Mouse (Mus musculus) stomach, embryonic 16.5 days (tissue): ENCODE results near the gene Spns3. TPM values are rescaled to one million over a fixed set of nuclear protein-coding genes. Genes with fewer than 3 reads are reported as not detected.

Experiments
- ATAC-seq: fragments of 200-750 bp; cut with Nextera tagmentation; 2 replicates; pipeline ENCODE4 v1.8.0; 2017; ENCODE audit warnings: moderate number of reproducible peaks, moderate TSS enrichment; ENCODE audit not compliant: insufficient read depth, low FRiP score
- H3K27ac ChIP-seq: fragments of 300-500 bp; sonication (generic); 2 replicates; pipeline ENCODE4 v1.5.1; 2014; ENCODE audit warnings: low read length
- H3K27me3 ChIP-seq: fragments of 300-500 bp; sonication (generic); 2 replicates; pipeline ENCODE4 v1.6.1; 2014; ENCODE audit warnings: low read length, control low read depth, mixed read lengths; ENCODE audit not compliant: control insufficient read depth, insufficient read depth
- H3K36me3 ChIP-seq: fragments of 300-500 bp; sonication (generic); 2 replicates; pipeline ENCODE4 v1.6.1; 2014; ENCODE audit warnings: low read length; ENCODE audit not compliant: control insufficient read depth, insufficient read depth
- H3K4me1 ChIP-seq: fragments of 300-500 bp; sonication (generic); 2 replicates; pipeline ENCODE4 v1.6.1; 2014; ENCODE audit warnings: low read length, control low read depth, mixed read lengths; ENCODE audit not compliant: control insufficient read depth, insufficient read depth
- H3K4me2 ChIP-seq: fragments of 300-500 bp; sonication (generic); 2 replicates; pipeline ENCODE4 v1.6.1; 2014; ENCODE audit warnings: low read depth, low read length, mixed read lengths
- H3K4me3 ChIP-seq: fragments of 300-500 bp; sonication (generic); replicated peaks from 2 replicates; pipeline ENCODE4 v1.5.1; 2014; ENCODE audit warnings: mild to moderate bottlenecking, low read length
- H3K9ac ChIP-seq: fragments of 300-500 bp; sonication (generic); 2 replicates; pipeline ENCODE4 v1.6.1; 2014; ENCODE audit warnings: low read length
- H3K9me3 ChIP-seq: fragments of 300-500 bp; sonication (generic); replicated peaks from 2 replicates; pipeline ENCODE4 v1.6.1; 2016; ENCODE audit warnings: low read length, control low read depth; ENCODE audit not compliant: control insufficient read depth
- WGBS: fragments of 180-500 bp; shearing (Covaris S2); extraction: QIAGEN DNeasy Blood & Tissue Kit; methylation state at CpG from one replicate; pipeline ENCODE4 v1.1.7; 2014; 5-methylcytosine and 5-hydroxymethylcytosine counted together
- polyA plus RNA-seq: library from polyadenylated mRNA; unstranded; fragments of >200 nt; fragmentation: Nextera tagmentation; extraction: Ambion mirVana; gene quantifications from 2 replicates; pipeline ENCODE4 v1.2.1, GENCODE M21; 2015

Gene Spns3
- polyA plus RNA-seq, 1 experiment from 2014 or later: 1.3 TPM

DNA sequence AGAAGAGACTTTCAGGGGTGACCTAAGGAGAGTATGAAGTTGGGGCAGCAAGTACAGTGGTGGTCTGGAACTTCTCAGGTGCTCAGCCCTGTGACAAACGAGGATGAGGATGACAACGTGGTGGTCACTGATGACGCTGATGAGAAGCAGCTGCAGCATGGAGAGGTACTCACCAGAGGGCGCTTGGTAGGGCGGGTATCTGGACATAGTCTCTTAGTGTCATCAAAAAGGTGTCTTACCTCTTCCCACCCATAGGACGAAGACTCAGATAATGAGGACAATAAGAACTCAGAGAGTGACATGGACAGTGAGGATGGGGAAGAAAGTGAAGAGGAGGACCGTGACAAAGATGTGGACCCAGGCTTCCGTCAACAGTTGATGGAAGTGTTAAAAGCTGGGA, 102.8 kb downstream of the Spns3 start:
- Histone ChIP-seq H3K36me3 (peaks cover 69% of the 10 kb centered on the region), H3K9me3 (no peaks in the 10 kb centered on the region), H3K27ac (no peak overlapping the region), H3K27me3 (no peaks in the 10 kb centered on the region), H3K4me1 (peaks cover under 1% of the 10 kb centered on the region; the same call in 1 of the 2 replicates), H3K9ac (no peak overlapping the region), H3K4me3 (no peak overlapping the region), H3K4me2 (no peak overlapping the region)
- no peak for ATAC-seq
- 83% methylated on average over 8 of the region's 8 CpGs for WGBS

DNA sequence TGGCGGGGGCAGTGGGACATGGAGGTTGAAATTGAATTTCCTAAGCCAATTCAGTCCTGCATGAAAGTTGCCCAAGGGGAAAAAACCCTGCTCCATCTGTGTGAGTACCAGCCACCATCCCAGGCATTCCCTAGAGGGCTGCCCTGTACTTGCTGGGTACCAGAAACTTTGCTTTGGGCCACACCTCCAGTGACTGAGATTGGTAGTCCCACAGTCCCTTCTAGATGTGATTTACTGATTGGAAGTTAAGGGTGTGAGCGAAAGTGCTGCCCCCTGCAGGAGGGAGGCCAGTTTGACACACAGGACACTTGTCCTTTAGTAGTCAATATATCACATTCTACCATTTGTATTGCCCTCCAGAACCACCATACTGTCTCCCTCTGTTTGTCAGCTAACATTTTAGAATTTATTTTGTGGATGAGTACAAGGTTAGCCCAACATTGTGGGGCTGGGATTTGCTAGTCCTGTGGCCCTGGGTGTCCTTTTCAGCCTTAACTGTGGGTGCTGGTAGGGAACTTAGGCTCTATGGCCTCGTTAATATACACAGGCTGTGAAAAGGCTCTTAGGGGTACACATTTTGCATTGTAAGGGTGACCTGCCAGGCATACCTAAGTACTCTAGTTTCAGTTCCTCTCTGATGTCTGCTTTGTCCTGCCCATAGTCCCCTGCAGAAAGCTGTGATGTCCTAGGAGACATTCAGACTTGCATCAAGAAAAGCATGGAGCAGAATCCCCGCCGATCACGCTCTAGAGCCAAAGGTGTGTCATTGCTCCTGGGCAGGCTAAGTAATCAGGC, 103.8 kb downstream of the Spns3 start:
- Histone ChIP-seq H3K9ac (no peak overlapping the region), H3K4me1 (peaks cover 8% of the 10 kb centered on the region), H3K4me2 (no peak overlapping the region), H3K4me3 (no peak overlapping the region), H3K9me3 (no peaks in the 10 kb centered on the region), H3K36me3 (peaks cover 73% of the 10 kb centered on the region), H3K27me3 (no peaks in the 10 kb centered on the region), H3K27ac (no peak overlapping the region)
- 83% methylated on average over 6 of the region's 6 CpGs for WGBS
- no peak for ATAC-seq

Other genes with a start within 250 kb of the Spns3 start
- gene Xaf1, start 248.9 kb downstream of the Spns3 start, polyA plus RNA-seq: 4.3 and 6.1 TPM in 2 replicates
- not detected in 2 replicates for gene Fbxo39, start 236.1 kb downstream of the Spns3 start, polyA plus RNA-seq
- gene Tekt1, start 188.1 kb downstream of the Spns3 start, polyA plus RNA-seq: 0.18 and 0.59 TPM in 2 replicates
- 44.0 and 46.2 TPM in 2 replicates for gene Smtnl2, start 138.8 kb downstream of the Spns3 start, polyA plus RNA-seq
- 8.1 and 8.9 TPM in 2 replicates for gene Ggt6, start 115.0 kb downstream of the Spns3 start, polyA plus RNA-seq
- gene Mybbp1a, start 109.2 kb downstream of the Spns3 start, polyA plus RNA-seq: 117 and 133 TPM in 2 replicates
- 5.7 and 7.3 TPM in 2 replicates for gene Spns2, start 60.6 kb downstream of the Spns3 start, polyA plus RNA-seq
- gene Ube2g1, start 56.8 kb upstream of the Spns3 start, polyA plus RNA-seq: 57.5 and 62.7 TPM in 2 replicates
- gene Ankfy1, start 139.5 kb upstream of the Spns3 start, polyA plus RNA-seq: 27.2 and 28.8 TPM in 2 replicates
- 5.1 and 6.5 TPM in 2 replicates for gene Cyb5d2, start 245.6 kb upstream of the Spns3 start, polyA plus RNA-seq
- 8.7 and 9.5 TPM in 2 replicates for gene Zzef1, start 245.7 kb upstream of the Spns3 start, polyA plus RNA-seq